Mouse (Mus musculus) adrenal gland (tissue): ENCODE results near the gene Ddx17.

ENCODE experiments used
- intact Hi-C: fragments of 180-260 bp; cut with DNase I; formaldehyde crosslinking; loops from one replicate; pipeline ENCODE4 v1.15.1; 2025

The Ddx17 gene

DNA sequence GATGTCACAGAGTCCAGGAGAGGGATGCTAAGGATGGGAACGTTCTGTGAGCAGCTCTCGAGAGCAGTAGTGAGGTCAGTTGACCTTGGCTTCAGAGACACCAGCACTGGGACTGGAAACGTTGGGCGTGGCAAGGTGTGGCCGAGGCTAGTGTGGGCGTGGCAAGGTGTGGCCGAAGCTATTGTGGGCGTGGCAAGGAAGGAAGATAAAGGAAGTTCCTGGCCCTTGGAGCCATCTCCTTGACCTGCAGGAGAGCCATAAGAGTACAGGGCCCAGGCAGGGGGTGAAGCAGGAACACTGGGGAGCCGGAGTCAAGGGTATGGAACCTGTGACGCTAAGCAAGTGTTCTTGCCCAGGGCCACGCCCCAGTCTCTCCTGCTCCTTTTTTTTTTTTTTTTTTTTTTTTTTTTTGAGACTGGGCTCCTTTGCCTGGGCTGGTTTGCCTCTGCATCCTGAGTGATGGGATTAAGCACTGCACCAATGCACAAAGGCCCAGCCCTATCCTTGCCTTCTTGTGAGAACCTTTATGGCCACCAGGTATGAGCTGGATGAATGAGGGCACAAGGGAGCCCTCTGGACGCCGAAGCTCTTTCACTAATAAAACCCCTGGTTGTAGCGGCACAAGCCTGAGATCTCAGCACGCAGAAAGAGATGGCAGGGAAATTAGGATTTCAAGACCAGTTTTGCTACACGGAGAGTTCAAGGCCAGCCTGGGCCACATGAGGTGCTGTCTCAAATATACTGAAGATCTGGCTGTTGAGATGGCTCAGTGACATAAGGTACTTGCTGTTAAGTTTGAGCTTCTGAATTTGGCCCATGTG lies 26.9 kb downstream of the Ddx17 start:
- intact Hi-C loops, result no loop called here

DNA sequence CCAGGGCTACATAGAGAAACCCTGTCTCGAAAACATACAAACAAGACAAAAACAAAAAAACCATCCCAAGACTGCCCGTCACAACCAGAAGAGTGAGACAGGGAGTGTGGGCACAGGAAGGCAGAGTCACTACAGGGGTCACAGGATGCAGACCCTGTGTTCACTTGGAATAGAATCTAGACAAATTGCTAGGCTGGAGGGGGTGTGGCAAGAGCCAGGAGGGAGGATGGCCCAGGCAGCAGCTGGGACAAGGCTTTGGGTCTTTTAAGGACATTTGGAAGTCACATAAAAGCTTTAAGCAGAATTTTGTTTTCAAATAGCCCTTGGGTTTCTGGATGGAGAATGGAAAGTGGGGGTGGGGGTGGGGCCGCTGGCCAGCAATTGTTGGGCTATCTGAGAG lies 28.0 kb downstream of the Ddx17 start:
- intact Hi-C loops, result no loop called here

DNA sequence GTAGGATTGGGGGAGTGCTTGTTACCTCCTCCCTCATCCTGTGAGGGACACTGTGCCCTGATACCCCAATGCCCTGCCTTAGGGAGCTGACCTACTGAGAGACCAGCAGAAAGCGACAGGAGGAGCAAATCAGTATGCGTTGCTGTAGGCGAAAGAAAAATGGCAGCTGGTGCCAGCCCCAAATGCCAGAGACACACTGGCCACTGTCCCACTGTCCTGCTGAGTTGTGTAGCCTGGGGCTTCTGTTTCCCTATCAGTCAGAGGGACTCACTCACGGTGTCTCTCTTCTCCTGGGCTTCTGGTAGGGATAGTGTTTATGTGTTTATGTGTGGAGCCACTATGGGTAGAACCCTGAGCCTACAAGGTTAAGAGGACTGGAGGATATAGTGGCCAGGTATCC lies 28.8 kb downstream of the Ddx17 start:
- intact Hi-C loops, result no loop called here

DNA sequence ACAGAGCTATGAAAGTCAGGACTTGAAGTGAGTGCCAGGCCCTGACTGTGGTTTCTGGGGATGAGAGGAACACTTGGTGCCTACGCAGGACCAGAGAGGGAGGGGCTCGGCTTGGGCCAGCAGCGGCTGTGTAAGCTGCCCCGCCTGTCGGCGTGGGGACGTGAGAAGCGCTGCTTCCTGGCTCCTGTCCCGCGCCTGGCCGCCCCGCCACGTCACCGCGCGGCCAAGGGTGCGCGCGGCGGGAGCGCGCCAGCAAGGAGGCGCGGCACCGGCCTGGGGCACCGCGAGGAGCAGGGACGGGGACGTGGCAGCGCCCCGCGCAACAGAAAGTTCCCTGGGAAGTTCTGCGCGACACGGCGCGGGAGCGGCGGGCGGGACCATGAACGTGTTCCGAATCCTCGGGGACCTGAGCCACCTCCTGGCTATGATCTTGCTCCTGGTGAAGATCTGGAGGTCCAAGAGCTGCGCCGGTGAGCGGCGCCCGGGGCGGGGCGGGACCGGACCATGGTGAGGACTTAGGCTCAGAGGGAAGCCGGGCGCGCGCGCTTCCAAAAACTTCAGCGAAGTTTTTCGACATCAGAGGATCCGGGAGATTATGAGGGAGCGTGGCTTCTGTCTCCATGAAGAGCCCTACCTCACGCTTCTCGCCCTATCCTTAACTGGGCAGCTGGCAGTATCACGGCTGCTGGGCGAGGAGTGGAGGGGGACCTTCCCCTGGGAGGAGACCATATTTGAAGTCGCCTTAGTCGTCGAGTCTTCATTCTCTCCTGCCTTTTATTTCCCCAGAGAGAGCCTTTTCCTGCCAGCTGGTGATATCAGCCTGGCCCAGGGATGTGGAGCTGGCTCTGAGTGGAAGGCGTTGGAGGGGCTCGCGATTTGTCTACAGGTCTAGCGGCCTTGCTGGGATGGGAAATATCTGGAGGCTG lies 30.1 kb downstream of the Ddx17 start, which contains the start of gene Kdelr3:
Gene Kdelr3, plus strand, starts transcription at position 241 of the 926 bp plus-strand sequence.
- intact Hi-C loops, result no loop called here

DNA sequence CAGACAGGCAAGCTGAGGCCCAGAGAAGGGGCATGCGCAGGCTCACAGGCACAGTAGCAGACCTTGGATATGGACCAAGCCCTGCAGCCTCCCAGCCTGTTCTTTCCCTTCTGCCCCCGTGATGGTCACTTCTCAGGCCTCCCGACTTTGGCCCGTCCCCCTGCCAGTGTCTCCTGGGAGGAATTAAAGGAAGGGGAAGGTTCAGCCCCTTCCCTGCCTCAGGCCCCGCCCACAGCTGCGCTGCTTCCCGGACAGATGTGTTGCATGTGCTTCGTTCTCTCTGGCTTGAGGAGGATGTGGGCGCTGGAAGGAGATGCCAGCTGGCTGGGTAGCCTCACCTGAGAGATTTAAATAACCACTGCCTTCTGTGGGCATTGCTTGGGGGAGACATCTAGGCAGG lies 32.6 kb downstream of the Ddx17 start:
- intact Hi-C loops, result no loop called here

DNA sequence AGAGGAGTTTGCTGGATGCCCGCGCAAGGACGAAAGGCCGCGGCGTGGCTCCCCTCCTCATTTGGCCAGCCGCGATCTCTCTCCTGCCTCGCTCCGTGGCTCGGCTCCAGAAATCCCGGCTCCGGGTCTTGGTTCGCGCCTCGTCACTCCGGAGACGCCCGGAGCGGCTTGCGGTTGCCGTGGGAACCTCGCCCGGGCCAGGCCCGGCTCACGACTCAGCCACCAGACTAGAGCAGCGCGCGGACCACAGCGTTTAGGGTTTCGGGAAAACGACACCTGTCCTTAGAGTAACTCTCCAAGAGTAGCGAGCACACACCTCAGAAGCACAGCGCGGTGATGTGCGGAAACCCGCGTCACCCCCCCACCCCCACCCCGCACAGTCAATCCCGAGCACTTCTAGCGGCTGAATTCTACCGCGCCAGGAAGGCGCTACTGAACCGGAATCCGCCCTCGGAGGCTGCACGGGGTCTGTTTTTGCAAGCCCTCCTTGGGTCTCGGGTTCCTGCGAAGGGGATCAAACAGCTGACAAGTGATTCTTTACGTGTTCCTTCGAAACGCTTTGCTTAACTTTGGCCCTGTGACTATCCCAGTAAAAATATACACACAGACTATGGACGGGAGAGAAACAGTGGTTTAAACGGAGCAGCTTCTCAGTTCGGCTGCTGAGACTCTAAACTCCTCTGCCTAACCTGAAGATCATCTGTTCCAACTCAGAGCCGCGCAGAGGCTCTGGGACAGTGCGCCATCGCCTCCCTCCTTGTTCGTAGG lies 34.8 kb downstream of the Ddx17 start:
- intact Hi-C loops, result no loop called here

DNA sequence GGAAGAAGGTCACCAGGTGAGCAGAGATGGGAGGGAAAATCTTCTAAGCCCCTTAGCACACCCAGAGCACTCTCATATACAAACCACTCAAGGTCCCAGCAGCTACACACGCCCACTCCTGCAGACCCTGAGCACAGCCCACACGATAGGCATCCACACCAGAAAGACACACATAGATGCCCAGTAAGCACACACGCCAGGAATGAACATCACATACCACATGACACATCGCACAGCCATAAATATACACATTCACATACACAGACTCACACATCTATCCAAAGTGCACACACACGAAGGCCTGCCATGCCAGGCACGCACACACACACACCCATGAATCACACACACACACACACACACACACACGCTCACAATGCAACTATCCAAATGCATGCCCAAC lies 36.1 kb downstream of the Ddx17 start:
- intact Hi-C loops, result no loop called here

DNA sequence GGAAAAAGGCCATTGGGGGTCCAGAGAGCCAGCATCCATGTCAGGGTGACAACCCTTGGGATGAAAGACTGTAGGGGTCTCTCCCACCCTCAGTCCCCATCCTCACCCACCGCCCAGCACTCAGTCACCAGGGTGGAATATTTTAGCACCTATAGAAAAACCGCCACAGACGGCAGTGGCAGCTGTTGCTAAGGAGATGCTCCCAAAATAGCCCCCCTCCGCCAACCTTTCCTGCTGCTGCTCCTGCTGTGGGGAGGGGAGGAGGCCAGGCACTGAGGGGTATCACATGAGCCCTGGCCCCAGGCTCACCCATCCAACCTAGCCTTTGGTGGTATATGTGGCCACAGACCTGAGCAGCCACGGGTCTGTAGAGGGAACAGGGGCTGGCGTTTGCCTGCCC lies 36.5 kb downstream of the Ddx17 start:
- intact Hi-C loops, result no loop called here

DNA sequence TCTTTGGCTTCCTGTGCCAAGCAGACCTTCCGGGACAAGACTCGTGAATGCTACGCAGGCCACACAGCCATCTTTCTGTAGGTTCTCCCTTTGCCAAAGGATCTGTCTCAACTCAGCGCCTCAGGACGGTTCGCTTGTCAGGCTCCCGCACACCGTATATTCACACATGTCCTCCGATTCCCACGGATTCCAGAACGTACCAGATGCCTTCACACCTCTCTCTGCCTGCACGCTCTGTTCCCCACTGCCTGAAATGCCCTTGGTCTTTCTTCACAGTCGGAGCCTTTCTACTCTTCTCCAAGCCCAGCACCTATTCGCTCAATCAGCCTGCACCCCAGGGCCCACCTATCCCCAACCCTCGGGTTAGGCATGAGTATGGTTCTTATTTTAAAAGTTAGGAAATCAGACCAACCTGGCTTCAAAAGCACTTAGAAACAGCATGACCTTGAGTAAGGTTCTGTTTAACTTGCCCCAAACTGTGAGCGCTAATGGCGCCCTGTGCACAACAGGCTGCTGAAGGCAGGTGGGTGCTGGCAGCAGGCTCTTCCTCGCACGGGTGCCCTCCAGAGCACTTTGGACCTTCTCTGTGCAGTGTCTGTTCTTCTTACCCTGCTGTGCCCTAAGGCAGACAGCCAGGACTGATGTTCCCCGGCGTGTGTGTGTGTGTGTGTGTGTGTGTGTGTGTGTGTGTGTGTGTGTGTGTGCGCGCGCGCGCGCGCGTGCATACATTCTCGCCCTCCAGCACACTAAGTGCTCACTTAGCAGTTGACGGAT lies 39.3 kb downstream of the Ddx17 start:
- intact Hi-C loops, result no loop called here

DNA sequence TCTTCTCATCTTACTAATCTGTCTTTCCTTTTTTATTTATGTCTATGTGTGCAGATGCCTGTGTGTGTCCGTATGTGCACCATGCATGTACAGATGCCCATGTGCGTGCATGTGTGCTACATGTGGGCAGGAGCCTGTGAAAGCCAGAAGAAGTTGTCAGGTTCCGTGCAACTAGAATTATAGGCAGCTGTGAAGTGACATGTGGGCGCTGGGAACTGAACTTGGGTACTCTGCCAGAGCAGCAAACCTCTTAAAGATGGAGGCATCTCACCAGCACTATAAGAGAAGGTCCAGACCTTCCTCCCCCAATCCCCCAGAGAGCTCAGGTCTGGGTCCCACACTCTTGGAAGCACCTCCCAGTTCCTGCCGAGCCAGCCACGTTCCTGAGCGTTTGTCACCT lies 40.1 kb downstream of the Ddx17 start:
- intact Hi-C loops, result no loop called here

DNA sequence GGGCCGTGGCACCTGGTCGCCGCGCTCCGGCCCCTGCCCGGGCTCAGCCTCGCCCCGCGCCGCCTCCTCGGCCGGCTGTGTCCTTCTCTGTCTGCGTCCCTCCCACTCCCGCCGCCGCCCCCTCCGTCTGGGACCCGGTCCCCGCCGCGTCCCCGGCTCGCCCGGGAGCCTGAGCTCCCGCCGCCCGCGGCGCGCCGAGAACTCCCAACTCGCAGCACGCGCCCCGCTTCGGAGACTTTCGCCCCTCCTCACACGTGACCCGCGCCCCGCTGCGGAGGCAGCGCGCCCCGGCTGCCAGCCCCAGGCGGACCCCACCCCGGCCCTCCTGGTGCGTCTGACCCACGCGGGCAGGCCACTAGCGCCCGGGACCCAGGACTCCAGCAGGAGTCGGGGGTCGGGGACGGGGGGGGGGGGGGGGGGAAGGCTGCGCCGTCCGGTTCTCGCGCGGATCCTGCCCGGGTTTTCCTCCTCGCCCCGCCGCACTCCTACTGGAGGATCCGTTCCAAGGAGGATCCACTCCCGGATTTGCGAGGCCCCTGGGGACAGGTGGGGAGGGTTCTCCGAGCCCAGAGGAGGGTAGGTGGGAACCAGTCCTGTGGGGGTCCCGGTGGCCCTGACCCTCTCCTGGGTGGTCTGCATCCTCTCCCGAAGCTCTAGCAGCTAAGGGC lies 40.8 kb downstream of the Ddx17 start:
- intact Hi-C loops, result no loop called here

DNA sequence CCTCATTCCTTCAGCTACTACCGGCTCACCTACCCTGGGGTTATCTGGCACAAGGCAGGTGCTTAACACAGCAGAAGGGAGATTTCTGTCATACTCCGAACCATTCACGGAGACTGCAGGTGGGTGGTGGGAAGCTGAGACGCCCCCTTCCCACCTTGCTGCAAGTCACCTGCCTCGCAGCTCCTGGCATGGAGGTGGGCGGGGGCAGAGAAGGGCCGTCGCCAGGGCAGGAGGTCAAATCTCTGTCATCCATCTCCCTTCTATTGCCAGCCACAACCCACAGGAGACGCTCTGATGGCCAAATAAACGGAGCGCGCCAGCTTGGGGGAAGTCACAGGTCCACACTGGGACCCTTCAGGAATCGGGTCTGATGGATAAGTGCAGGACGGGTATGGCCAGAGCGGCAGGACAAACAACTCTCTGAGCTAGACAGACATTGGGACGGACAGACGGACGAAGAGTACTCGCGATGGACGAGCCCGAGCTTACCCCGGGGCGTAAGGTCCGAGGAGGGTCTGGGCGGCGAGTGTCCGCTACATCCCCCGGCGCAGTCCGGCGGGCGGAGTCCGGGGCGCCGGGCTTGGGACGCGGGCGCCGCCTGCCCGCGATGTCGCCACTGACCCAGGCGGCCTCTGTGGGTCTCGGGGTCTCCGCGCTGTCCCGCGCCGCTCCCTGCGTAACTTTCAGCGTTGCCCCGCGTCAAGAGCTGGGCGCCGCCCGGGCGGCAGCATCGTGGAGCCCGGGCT lies 41.7 kb downstream of the Ddx17 start, which contains the start of gene Kcnj4:
Gene Kcnj4, minus strand, starts transcription at position 535 of the 746 bp plus-strand sequence.
- intact Hi-C loops, result no loop called here

DNA sequence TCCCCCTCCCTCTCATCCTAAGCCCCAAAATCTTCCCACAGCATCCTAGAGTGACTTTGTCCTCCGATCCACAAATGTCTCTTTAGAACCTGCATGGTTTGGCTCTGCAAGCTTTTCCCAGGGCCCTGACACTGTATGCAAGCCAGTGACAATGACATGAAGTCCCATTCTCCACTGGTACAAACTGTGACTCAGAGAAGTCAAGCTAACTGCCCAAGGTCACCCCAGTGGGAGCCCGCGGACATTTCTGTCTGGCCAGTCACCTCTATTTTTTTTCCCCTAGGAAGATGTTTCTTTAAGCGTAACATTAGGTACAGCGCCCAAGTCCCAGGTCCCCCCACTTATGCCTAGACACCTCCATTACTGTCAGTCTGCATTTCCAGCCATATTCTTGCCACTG lies 43.1 kb downstream of the Ddx17 start:
- intact Hi-C loops, result no loop called here

DNA sequence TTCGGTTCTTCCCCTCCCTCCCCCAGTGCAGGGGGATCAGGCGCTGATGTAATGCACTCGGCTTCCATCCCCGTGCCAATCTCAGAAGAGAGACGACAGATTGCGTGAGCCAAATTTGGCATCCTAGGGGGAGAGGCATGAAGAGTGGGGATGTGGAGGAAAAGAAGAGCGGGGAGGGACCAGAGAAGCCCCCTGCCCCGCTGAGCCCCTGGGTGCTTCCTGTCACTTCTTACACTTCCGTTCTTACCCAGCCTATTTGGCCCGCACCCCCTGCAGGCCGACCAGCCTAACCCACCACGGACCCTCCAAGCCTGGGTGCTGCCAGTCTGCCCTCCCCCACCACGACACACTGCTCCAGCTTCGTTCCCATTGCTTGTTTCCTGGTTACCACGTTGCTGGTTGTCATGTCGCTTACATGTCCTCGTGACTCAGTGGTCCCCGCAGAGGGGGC lies 43.6 kb downstream of the Ddx17 start:
- intact Hi-C loops, result no loop called here

DNA sequence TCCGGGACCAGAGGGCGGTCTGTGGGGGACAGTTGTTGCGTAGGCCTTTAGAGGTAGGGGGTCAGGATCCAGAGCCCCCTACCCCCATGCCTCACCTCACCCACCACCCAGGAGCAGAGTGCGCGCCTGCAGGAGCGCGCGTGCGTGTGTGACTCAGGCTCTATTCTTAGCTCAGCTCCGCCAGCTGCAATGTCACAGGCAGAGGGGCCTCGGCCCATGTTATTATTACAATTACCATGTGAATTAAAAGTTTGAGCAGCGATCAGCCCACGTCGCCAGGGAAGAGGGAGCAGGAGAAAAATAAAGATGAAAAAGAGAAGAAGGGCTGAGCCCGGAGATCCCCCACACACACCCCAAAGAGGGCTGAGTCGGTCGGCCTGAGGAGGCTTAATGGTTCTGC lies 46.4 kb downstream of the Ddx17 start:
- intact Hi-C loops, result no loop called here

DNA sequence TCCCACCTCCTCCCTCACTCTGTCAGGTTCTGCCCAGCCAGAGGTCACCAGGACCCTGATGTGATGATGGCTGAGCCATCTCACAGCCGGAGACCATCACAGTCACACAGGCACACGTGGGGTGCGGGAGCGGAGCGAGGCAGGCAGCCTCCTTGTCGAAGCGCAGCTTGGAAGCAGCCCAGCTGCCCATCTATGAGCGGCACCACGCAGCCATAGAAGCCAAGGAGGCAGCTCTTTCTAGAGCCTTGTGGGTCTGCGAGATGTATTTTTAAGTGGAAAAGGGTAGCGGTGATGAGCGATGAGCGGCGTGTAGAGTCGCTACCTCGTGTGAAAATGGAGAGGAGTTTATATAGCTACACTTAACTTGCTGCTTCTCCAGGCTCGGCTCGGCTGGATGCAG lies 53.0 kb downstream of the Ddx17 start:
- intact Hi-C loops, result loop anchor here (10.0 kb wide), 1 partner anchor 111 kb away; the partner anchor contains the start of gene Dmc1

DNA sequence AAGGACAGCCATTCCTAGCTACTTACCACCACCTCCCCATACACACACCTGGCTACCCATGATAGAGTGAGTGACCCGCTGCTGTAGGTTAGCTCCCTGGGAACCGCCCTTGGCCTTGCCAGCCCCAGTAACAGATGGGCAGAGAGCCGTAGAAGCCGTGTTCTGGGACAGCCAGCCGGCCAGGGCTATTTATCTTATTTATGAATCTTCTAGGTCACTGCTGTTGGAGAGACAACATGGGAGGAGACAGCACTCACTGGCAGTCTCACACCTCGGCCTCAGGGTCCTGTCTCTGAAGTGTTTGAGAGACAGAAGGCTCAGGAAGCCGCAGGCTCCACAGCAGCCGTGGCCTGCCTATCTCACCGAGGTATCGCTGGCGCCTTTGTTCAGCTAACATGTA lies 57.1 kb downstream of the Ddx17 start:
- intact Hi-C loops, result no loop called here

DNA sequence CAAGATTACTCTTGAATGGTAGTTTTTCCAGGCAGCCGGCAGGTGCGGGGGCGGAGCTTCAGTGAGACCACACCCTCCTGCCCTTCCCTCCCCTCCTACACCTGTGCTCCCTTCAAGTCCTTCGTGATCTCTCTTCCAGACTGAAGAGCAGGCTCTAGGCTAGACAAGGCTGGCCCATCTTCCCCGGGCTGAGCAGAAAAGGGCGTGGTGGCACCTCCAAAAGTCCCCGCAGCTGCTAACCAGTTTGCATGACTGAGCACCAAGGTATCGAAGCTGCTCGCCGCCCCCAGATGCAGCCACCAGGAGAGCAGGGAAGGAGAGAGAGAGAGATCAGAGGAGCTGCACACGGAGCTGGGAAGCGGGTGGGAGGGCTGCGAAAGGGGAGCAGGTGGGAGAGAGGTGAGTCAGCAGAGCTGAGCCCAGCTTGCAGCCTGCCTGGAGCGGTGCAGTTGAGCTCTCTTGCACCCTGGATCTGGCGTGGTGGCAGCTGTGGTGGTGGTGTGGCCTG lies 65.3 kb downstream of the Ddx17 start:
- intact Hi-C loops, result no loop called here
